Mouse (Mus musculus): Measurements from ENCODE around the gene Adgre5.

GRCm38 (mm10) chr8:83756273-83756672 lies 15.1 kb upstream of the Adgre5 start:
- TF ChIP-seq CTCF (IDR thresholded peaks at IDR 0.05; ENCODE audit: borderline replicate concordance, extremely low read depth, insufficient read depth, insufficient read length) = peak; percentile 26; the same call in 1 of the 2 replicates
- TF ChIP-seq POLR2A (IDR thresholded peaks at IDR 0.05; ENCODE audit: borderline replicate concordance, extremely low read depth, insufficient read depth, insufficient read length, poor library complexity, severe bottlenecking) = no peak

All from brain, embryonic 14.5 days (tissue).